Mouse (Mus musculus): ENCODE measurements at regions not wholly inside any gene's neighbourhood (a gene's known extent, or its start where the extent isn't known, plus 50 kb on each side); places are given as distances from the start of the nearest gene placed in this dataset.

- no peak for DNase-seq (ENCODE audit: low read depth, low spot score)
- 79% methylated on average over 13 of the region's 13 CpGs for WGBS
Observed at GRCm38 (mm10) chr16:93422221-93422620, 181.6 kb downstream of the Setd4 start.

- DNase-seq (ENCODE audit: low read depth, low spot score), result no peak
- 82% methylated on average over 8 of the region's 8 CpGs for WGBS
Observed at GRCm38 (mm10) chr16:93418246-93418645, 185.6 kb downstream of the Setd4 start.

- 83% methylated on average over 8 of the region's 8 CpGs for WGBS
- no peak for DNase-seq (ENCODE audit: low read depth, low spot score)
Observed at GRCm38 (mm10) chr16:93417831-93418230, 186.0 kb downstream of the Setd4 start.

- 13% methylated on average over 16 of the region's 16 CpGs for WGBS
- no peak for DNase-seq (ENCODE audit: low read depth, low spot score)
Observed at GRCm38 (mm10) chr16:93392024-93392675, 211.7 kb downstream of the Setd4 start.

GRCm38 (mm10) chr16:93387578-93388116 is 216.2 kb downstream of the Setd4 start:
- WGBS, result 79% methylated on average over 11 of the region's 11 CpGs

GRCm38 (mm10) chr16:93384039-93384537 is 219.8 kb downstream of the Setd4 start:
- WGBS, result 57% methylated on average over 8 of the region's 8 CpGs
- no peak for DNase-seq (ENCODE audit: low read depth, low spot score)

More at GRCm38 (mm10) chr16:93387578-93388116, 216.2 kb downstream of the Setd4 start:
- no peak for DNase-seq (ENCODE audit: low read depth, low spot score)

- WGBS, result 45% methylated on average over 3 of the region's 3 CpGs
- DNase-seq (ENCODE audit: low read depth, low spot score), result no peak
Observed at GRCm38 (mm10) chr16:93382945-93383344, 220.9 kb downstream of the Setd4 start.

GRCm38 (mm10) chr16:93380717-93381671 is 222.9 kb downstream of the Setd4 start:
- 72% methylated on average over 13 of the region's 13 CpGs for WGBS
- no peak for DNase-seq (ENCODE audit: low read depth, low spot score)

- WGBS, result 62% methylated on average over 4 of the region's 4 CpGs
- no peak for DNase-seq (ENCODE audit: low read depth, low spot score)
Observed at GRCm38 (mm10) chr16:93380117-93380516, 223.7 kb downstream of the Setd4 start.

- DNase-seq (ENCODE audit: low read depth, low spot score), result no peak
- 60% methylated on average over 6 of the region's 6 CpGs for WGBS
Observed at GRCm38 (mm10) chr16:93379611-93380010, 224.3 kb downstream of the Setd4 start.

GRCm38 (mm10) chr16:93374669-93375068 is 229.2 kb downstream of the Setd4 start:
- 42% methylated on average over 6 of the region's 6 CpGs for WGBS
- DNase-seq (ENCODE audit: low read depth, low spot score), result no peak

GRCm38 (mm10) chr16:93369766-93370146 is 234.1 kb downstream of the Setd4 start:
- WGBS, result 39% methylated on average over 10 of the region's 10 CpGs

GRCm38 (mm10) chr16:93368824-93369765 is 234.8 kb downstream of the Setd4 start:
- no peak for DNase-seq (ENCODE audit: low read depth, low spot score)
- 38% methylated on average over 21 of the region's 21 CpGs for WGBS

More at GRCm38 (mm10) chr16:93369766-93370146, 234.1 kb downstream of the Setd4 start:
- DNase-seq (ENCODE audit: low read depth, low spot score), result no peak

- WGBS, result 45% methylated on average over 6 of the region's 6 CpGs
- no peak for DNase-seq (ENCODE audit: low read depth, low spot score)
Observed at GRCm38 (mm10) chr16:93367995-93368394, 235.9 kb downstream of the Setd4 start.

- 87% methylated on average over 8 of the region's 8 CpGs for WGBS
- no peak for DNase-seq (ENCODE audit: low read depth, low spot score)
Observed at GRCm38 (mm10) chr16:93367246-93367805, 236.5 kb downstream of the Setd4 start.

GRCm38 (mm10) chr16:93366383-93366941 is 237.4 kb downstream of the Setd4 start:
- 39% methylated on average over 5 of the region's 5 CpGs for WGBS
- no peak for DNase-seq (ENCODE audit: low read depth, low spot score)

- WGBS, result 81% methylated on average over 3 of the region's 3 CpGs
- DNase-seq (ENCODE audit: low read depth, low spot score), result no peak
Observed at GRCm38 (mm10) chr16:93365236-93365951, 238.5 kb downstream of the Setd4 start.

- DNase-seq (ENCODE audit: low read depth, low spot score), result no peak
- WGBS, result 69% methylated on average over 8 of the region's 8 CpGs
Observed at GRCm38 (mm10) chr16:93359772-93360171, 244.1 kb downstream of the Setd4 start.
